Mouse (Mus musculus) spleen, adult 2 months (tissue): ENCODE data around the gene Rgs9bp. TPM values are rescaled to one million over a fixed set of nuclear protein-coding genes. Genes with fewer than 3 reads are reported as not detected.
"Not testable (repeated sequence)": the region's sequence is repeated elsewhere in the genome, so short reads cannot be mapped to it uniquely, and the experiment has no call there.

Experiments
- DNase-seq, 2 experiments: peaks; one replicate each; pipeline versions ENCODE4 v3.0.0 to v3.0.0-alpha.2; 2012 to 2021; ENCODE audit warnings: low spot score in 2 of 2, low read depth in 1 of 2
- H3K27ac ChIP-seq: fragments of 200-500 bp; 2 replicates; pipeline ENCODE4 v1.5.1; 2012; ENCODE audit warnings: low read length, inconsistent platforms; ENCODE audit not compliant: insufficient read depth
- H3K27me3 ChIP-seq: fragments of 200-500 bp; 2 replicates; pipeline ENCODE4 v1.6.1; 2012; ENCODE audit warnings: mild to moderate bottlenecking, moderate library complexity, low read length, inconsistent platforms; ENCODE audit not compliant: control insufficient read depth, insufficient read depth
- H3K36me3 ChIP-seq: fragments of 200-500 bp; 2 replicates; pipeline ENCODE4 v1.6.1; 2012; ENCODE audit warnings: mild to moderate bottlenecking, low read length, inconsistent platforms; ENCODE audit not compliant: control insufficient read depth, insufficient read depth
- H3K4me1 ChIP-seq: fragments of 200-500 bp; 2 replicates; pipeline ENCODE4 v1.6.1; 2011; ENCODE audit warnings: inconsistent platforms; ENCODE audit not compliant: control insufficient read depth, insufficient read depth, insufficient read length
- H3K4me3 ChIP-seq: fragments of 200-500 bp; 2 replicates; pipeline ENCODE4 v1.5.1; 2011; ENCODE audit warnings: mild to moderate bottlenecking, inconsistent platforms; ENCODE audit not compliant: insufficient read depth, insufficient read length; ENCODE audit errors: extremely low read depth
- CTCF ChIP-seq: fragments of 200-500 bp; IDR thresholded peaks from 2 replicates; pipeline ENCODE4 v1.5.1; 2011; ENCODE audit warnings: mild to moderate bottlenecking, inconsistent platforms; ENCODE audit not compliant: insufficient read depth, insufficient read length, insufficient replicate concordance; ENCODE audit errors: extremely low read depth
- POLR2A ChIP-seq: fragments of 200-500 bp; IDR thresholded peaks from 2 replicates; pipeline ENCODE4 v1.6.1; 2011; ENCODE audit warnings: low read depth, low read length, inconsistent platforms
- WGBS: fragments of 180-500 bp; shearing (Covaris S2); methylation state at CpG from one replicate; pipeline ENCODE4 v1.1.7; 2018; 5-methylcytosine and 5-hydroxymethylcytosine counted together
- polyA plus RNA-seq: library from polyadenylated mRNA; depleted of rRNA; stranded (reverse); fragments of >200 nt; gene quantifications from 2 replicates; pipeline ENCODE4 v1.2.3, GENCODE M21; 2012

The Rgs9bp gene
- polyA plus RNA-seq, 1 experiment: 0.11 TPM

DNA sequence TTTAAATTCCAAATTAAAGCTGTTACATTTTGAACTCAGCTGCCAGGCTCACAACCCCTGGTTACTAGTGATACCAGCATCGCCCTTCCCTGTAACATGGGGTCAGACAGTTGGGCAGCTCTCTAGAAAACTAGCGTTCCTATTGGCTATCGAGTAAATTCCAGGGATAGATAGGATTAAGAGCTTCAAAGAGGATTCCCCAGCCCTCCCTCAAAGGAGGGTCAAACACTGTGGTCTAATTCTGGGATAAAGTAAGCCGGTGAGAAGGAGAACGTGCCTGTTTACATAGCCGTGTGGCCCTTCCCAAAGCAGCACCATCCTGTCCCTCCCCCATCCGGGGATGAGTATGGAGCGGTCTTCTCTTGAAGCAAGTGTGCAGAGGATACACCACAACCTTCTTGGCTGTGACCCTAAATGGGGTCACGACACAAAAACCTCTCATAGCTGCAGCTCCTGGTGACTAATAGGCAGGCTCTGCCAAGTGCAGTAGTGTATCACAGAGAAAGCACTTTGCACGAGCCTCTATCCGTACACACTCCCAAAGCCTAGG lies 1.8 kb downstream of the Rgs9bp start:
- Histone ChIP-seq H3K27me3 (peaks cover 5% of the 10 kb centered on the region), H3K4me1 (peaks cover 3% of the 10 kb centered on the region; the same call in 1 of the 2 replicates), H3K27ac (no peak overlapping the region), H3K4me3 (no peak overlapping the region), H3K36me3 (no peaks in the 10 kb centered on the region)
- DNase-seq: no peak
- no peak for TF ChIP-seq CTCF
- TF ChIP-seq POLR2A: no peak
- 52% methylated on average over 11 of the region's 11 CpGs for WGBS

DNA sequence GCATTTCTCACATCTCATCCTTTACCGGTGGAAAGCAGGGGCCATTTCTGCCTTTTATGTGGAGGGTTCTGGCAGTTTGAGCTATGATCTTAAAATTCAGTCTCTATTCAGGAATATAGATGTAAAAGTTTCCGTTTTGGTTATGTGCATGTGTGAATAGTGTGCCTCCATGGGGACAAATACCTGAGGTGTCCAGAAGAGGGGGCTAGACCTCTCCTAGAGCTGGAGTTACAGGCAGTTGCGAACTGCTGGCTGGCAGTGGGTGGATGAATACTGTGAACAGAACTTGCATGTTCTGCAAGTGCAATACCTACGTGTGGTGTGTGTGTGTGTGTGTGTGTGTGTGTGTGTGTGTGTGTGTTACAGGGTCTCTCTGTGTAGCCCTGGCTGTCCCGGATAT lies 2.7 kb downstream of the Rgs9bp start:
- WGBS: 75% methylated on average over 5 of the region's 5 CpGs

DNA sequence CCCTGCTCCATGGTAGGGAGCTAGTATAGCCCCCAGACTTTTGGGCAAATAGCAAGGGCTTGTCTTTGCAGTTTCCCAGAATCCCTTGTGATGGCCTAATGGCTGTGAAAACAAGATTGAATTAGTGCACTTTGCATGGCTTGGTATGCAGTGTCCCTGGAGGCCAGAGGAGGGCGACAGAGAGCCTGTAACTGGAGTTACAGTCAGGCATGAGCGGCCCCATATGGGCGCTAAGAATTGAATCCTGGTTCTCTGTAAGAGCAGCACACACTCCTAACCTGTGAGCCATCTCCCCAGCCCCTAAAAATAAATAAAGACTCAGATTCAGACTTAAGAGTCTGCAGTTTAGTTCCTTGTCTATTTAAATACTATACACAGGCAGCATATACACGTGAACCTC lies 5.5 kb downstream of the Rgs9bp start:
- 51% methylated on average over 4 of the region's 4 CpGs for WGBS
- no peaks in the 10 kb centered on the region for H3K36me3 ChIP-seq
- peak in 1 of 2 experiments; percentile 51 for DNase-seq
- peaks cover 2% of the 10 kb centered on the region for H3K27me3 ChIP-seq
- H3K4me1 ChIP-seq: peaks cover 3% of the 10 kb centered on the region; the same call in 1 of the 2 replicates
- no peak overlapping the region for H3K27ac ChIP-seq
- no peak overlapping the region for H3K4me3 ChIP-seq
- TF ChIP-seq CTCF (peak; percentile 75; the same call in 1 of the 2 replicates), POLR2A (no peak)

More for the DNA sequence above, 2.7 kb downstream of the Rgs9bp start:
- Histone ChIP-seq H3K4me3 (no peak overlapping the region), H3K4me1 (peaks cover 3% of the 10 kb centered on the region; the same call in 1 of the 2 replicates), H3K36me3 (no peaks in the 10 kb centered on the region), H3K27ac (no peak overlapping the region), H3K27me3 (peaks cover 5% of the 10 kb centered on the region)
- TF ChIP-seq CTCF (no peak), POLR2A (no peak)
- no peak for DNase-seq

GRCm38 (mm10) chr7:35570883-35571282 lies 14.5 kb downstream of the Rgs9bp start:
- not testable (repeated sequence) for DNase-seq, H3K4me3 ChIP-seq, H3K27me3 ChIP-seq, H3K27ac ChIP-seq, H3K4me1 ChIP-seq, H3K36me3 ChIP-seq
- WGBS: 31% methylated on average over 6 of the region's 6 CpGs

DNA sequence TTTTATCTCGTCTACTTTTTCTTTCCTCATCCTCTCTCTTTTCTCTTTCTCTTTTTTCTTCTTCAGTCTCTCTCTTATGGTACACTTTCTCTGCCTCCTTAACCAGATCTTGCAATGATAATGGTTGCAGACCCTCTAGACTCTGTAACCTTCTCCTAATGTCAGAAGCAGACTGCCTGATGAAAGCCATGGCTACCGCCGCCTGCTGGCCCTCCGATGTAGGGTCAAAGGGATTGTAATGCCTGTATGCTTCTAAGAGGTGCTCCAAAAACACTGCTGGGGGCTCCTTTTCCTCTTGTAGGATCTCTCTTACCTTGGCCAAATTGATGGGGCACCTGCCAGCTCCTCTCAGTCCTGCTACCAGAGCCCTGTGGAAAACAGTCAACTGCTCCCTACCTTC lies 15.7 kb downstream of the Rgs9bp start:
- DNase-seq, H3K4me3 ChIP-seq, H3K27ac ChIP-seq, H3K36me3 ChIP-seq, H3K4me1 ChIP-seq, H3K27me3 ChIP-seq: not testable (repeated sequence)
- WGBS: 86% methylated on average over 4 of the region's 4 CpGs

GRCm38 (mm10) chr7:35565965-35566364 lies 19.4 kb downstream of the Rgs9bp start:
- not testable (repeated sequence) for H3K4me3 ChIP-seq, DNase-seq, H3K4me1 ChIP-seq, H3K27me3 ChIP-seq, H3K36me3 ChIP-seq, H3K27ac ChIP-seq
- 88% methylated on average over 13 of the region's 13 CpGs for WGBS

DNA sequence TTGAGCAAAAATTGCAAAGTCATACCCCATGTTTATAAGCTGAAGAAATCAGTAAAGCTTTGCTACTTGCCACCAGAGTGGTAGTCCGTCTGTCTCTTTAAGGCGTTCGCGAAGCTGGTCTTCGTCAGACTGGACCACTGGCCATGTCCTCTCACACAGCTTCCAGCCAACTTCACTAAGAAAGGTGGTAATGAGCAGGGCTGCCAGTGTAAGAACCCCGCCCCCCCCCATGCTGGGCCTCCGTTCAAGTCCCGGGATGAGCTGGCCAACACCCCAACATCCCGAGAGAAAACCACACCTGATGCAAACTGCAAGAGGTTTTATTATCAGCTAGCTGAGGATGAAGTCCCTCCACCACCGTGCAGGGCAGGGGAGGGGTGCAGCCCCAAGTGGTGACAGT lies 20.5 kb downstream of the Rgs9bp start:
- not testable (repeated sequence) for DNase-seq, H3K4me3 ChIP-seq, H3K27ac ChIP-seq, H3K36me3 ChIP-seq, H3K4me1 ChIP-seq, H3K27me3 ChIP-seq
- 89% methylated on average over 10 of the region's 10 CpGs for whole genome bisulfite sequencing
